Mouse (Mus musculus): ENCODE results near the gene Gm29133. TPM values are rescaled to one million over a fixed set of nuclear protein-coding genes. Genes with fewer than 3 reads are reported as not detected.

The Gm29133 gene
- polyA plus RNA-seq, 1 experiment from 2014 or later: not detected

DNA sequence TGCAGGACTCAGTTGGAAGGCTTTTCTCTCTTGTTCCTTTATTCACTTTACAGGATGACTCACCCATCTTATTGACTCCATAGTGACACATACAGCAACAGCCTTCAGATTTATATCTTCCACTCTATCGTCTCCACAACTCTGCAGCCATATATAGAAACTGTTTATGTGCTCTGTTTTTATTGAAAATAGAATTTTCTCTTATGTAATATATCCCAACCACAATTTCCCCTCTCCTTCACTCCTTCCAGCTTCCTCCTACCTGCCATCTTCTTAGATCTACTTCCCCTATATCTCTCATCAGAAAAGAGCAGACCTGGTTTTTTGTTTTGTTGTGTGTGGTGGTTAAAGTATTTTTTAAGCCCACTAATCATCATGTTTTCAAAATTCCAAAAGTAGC is 76.5 kb downstream of the Gm29133 start:
- no peak overlapping the region for H3K27ac ChIP-seq (replicated peaks)
- no peaks in the 10 kb centered on the region for H3K36me3 ChIP-seq (replicated peaks)
- H3K9me3 ChIP-seq: no peaks in the 10 kb centered on the region
- no peaks in the 10 kb centered on the region for H3K27me3 ChIP-seq (replicated peaks; ENCODE audit: low read depth, poor library complexity, severe bottlenecking)
- no peaks in the 10 kb centered on the region for H3K4me1 ChIP-seq
- DNase-seq (ENCODE audit: low spot score): no peak
- no peak overlapping the region for H3K4me3 ChIP-seq
- 95% methylated on average over 1 of the region's 1 CpGs for WGBS

DNA sequence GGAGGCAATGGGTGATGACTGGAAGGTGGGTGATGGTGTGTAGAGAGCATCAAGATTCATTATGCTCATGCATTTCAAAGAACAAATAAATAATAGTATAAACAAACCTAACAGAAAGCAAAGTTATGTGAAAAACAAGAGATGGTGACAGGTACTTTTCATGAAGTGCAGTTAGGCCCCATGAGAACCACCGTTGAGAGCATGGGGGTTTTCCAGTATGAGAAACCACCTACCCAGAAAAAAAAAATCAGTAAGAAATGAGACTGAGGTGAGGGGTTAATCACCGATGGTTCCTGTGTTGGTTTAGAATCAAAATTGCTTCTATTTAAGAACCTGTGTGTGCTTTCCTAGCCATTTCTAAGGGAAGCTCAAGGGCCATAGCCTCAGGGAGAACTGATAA is 86.8 kb downstream of the Gm29133 start:
- Histone ChIP-seq H3K9me3 (no peaks in the 10 kb centered on the region), H3K4me1 (no peaks in the 10 kb centered on the region; the same call in 1 of the 2 replicates), H3K36me3 (replicated peaks) (no peaks in the 10 kb centered on the region), H3K4me3 (no peak overlapping the region), H3K27me3 (replicated peaks; ENCODE audit: low read depth, poor library complexity, severe bottlenecking) (no peaks in the 10 kb centered on the region), H3K27ac (replicated peaks) (no peak overlapping the region)
- DNase-seq (ENCODE audit: low spot score): no peak
- WGBS: 59% methylated on average over 2 of the region's 2 CpGs

GRCm38 (mm10) chr3:75835286-75835967 is 87.4 kb downstream of the Gm29133 start:
- WGBS: 68% methylated on average over 5 of the region's 5 CpGs

More at GRCm38 (mm10) chr3:75835286-75835967, 87.4 kb downstream of the Gm29133 start:
- DNase-seq (ENCODE audit: low spot score): no peak
- no peaks in the 10 kb centered on the region; the same call in 1 of the 2 replicates for H3K4me1 ChIP-seq
- H3K36me3 ChIP-seq (replicated peaks): no peaks in the 10 kb centered on the region
- no peak overlapping the region for H3K27ac ChIP-seq (replicated peaks)
- no peaks in the 10 kb centered on the region for H3K9me3 ChIP-seq
- no peak overlapping the region for H3K4me3 ChIP-seq
- no peaks in the 10 kb centered on the region for H3K27me3 ChIP-seq (replicated peaks; ENCODE audit: low read depth, poor library complexity, severe bottlenecking)

Other genes with a start within 250 kb of the Gm29133 start
- gene Pdcd10, start 191.3 kb upstream of the Gm29133 start, polyA plus RNA-seq (2016; fragmentation: Nextera tagmentation; extraction: Ambion mirVana): 77.2 and 82.3 TPM in 2 replicates
- 6.7 and 7.4 TPM in 2 replicates for gene Serpini1, start 190.7 kb upstream of the Gm29133 start, polyA plus RNA-seq (2016; fragmentation: Nextera tagmentation; extraction: Ambion mirVana)
- gene Golim4, start 208.8 kb downstream of the Gm29133 start, polyA plus RNA-seq (2016; fragmentation: Nextera tagmentation; extraction: Ambion mirVana): 47.2 and 51.0 TPM in 2 replicates

Measured in embryonic facial prominence, embryonic 10.5 days (tissue).